Mouse (Mus musculus) WW6 (cell line): ENCODE data around the gene Treml4.
A peak's percentile ranks its signal among the peaks of the same experiment; 100 is the strongest.
"Not testable (repeated sequence)": the region's sequence is repeated elsewhere in the genome, so short reads cannot be mapped to it uniquely, and the experiment has no call there.

Source experiments
- DNase-seq: peaks from one replicate; pipeline ENCODE4 v3.0.0-alpha.2; 2013; ENCODE audit warnings: low read depth, low spot score

The Treml4 gene

DNA sequence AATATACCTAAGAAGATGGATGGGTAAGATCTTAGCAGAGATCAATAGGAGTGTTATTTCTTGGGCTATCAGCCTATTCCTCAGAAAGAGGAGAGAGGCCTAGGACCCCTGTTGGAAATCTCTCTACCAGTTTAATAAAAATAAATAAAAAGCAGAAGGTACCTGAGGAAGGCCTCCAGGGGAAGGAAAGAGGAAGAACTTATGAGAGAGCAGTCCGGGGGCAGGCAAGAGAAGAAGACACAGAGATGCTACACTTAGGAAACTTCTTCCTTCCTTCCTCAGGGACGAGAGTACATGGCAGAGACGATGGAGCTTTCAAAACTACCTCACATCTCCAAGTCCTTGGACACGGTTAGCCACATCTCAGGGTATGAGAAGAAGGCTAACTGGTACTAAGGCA is 10.0 kb downstream of the Treml4 start:
- no peak for DNase-seq

DNA sequence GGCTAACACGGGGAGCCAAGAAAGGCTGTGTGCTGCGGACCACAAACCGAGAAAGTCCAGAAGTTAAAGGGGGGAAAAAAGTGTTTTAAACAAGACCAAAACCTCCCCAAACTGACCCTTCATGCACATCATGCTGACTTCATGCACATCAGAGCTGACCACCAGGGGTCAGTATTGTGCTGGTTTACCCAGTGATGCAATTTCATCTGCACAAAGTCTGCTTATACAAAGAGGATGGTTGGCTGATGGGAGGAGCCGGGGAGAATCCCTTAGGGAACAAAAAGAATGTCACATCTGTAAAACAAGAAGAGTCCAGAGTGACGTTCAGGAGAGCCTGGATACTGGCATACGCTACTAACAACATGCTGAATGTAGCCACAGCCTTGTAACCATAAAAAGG is 10.8 kb downstream of the Treml4 start:
- DNase-seq = peak; percentile 40

DNA sequence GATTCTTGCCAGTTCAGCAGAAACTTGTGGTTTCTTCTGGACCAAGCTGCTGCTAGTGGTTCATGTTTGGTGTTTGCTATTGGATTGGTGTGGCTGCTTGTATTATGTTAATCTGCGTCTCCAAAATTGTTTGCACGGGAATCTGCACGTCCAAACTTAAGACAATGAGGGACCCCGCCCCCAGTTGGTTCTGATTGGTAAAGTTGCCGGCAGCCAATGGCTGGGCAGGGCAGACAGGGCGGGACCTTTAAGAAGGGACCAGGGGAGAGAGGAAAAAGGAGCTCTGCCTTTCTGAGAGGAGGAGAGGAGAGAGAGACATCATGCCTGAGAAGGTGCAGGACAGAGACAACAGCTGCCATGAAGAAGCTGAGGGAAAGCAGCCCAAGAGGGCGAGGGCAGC is 11.6 kb downstream of the Treml4 start:
- no peak for DNase-seq

DNA sequence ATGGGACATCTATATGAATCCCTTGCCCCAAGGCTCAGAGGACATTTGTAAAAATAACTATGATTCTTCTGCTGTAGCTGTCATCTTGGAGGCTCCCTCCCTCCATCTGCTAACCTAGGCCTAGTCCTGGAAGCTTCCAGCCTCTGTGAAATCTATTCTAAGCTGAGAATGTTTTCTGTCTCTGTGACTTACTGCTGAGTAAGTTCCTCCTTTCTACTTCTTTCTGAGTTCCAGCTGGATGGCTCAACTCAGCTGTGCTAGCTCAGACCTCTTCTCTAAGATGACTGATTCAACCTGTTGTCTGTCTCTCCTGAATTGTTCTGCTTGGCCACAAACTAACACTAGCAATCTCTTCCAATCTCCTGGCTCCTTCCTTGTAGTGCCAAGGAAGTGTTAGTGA is 14.3 kb downstream of the Treml4 start:
- DNase-seq = no peak

DNA sequence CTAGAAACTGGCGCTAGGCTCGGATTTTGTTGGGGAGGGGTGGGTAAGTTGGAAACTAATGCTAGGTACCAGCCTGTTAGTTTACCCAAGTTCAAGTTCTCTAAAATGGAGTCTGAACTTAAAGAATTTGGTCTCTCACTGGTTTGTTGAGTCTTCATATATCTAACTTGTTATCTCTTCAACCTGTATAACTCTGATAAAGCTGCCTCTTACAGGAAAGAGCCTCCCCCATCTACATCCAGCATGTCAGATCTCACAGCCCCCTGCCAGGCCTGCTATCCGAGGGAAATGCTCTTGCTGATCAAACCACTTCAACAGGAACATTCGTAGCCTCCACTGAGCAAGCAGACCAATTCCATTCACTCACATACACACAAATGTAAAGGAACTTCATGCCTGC is 14.9 kb downstream of the Treml4 start:
- DNase-seq = no peak

DNA sequence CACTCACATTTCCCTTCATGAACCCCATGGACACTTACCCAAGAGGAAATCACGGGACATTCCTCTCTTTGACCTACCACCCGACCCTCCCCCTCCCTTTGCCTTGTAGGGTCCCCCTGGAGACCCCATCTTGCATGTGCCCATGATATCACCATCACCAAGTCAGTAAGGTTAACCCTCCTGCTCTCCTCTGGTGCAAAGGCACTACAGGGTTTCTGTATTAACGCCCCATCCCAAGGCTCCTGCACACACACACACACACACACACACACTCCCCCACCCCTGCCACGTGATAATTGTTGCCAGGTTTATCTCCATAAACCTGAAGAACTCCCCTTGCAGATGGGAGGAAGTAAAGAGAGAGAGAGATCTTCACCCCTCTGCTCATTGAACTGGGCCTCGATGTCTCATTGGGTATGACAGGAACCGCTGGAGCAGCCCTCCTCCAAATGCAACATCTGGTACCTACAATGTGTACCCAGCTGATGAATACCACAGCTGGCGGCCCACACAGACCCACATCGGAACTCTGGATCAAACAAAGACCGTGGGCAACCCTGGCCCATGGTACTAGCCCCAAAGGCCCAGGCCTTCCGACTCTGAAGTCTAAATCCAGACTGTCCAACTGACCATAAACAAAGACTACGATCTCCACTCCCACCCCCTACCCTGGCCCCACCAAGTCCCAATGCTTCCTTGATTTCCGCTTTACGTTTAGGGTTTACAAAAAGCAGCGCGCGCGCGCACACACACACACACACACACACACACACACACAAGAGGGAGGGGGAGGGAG is 17.0 kb downstream of the Treml4 start:
- DNase-seq = no peak

DNA sequence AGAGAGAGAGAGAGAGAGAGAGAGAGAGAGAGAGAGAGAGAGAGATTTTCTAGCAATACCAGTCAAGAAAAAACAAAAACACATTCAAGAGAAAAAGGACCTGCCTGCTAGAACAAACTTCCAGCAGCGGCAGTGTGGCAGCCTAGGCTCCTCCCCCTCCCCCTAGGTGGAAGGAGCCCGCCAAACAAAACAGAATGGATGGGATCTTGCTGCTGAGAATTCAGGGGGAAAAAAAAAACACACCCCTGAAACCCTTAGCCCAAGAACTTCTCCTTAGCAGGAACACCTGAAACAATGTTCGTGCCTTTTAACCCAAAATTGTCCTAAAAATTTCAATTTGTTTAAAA is 17.6 kb downstream of the Treml4 start:
- DNase-seq = no peak

DNA sequence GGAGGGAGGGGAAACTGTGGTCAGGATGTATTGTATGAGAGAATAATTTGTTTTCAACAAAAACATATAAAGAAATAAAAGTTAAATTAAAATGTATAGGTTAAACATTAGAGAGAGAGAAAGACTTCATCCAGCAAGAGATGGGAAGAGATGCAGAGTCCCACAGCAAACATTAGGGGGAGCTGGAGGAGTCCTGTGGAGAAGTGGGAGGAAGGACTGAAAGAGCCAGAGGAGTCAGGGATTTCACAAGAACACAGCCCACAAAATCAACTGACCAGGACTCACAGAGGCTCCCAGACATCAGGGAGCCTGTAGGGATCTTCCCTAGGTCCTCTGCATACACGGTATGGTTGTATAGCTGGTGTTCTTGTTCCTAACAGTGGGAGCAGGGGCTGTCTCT is 22.7 kb downstream of the Treml4 start:
- no peak for DNase-seq

DNA sequence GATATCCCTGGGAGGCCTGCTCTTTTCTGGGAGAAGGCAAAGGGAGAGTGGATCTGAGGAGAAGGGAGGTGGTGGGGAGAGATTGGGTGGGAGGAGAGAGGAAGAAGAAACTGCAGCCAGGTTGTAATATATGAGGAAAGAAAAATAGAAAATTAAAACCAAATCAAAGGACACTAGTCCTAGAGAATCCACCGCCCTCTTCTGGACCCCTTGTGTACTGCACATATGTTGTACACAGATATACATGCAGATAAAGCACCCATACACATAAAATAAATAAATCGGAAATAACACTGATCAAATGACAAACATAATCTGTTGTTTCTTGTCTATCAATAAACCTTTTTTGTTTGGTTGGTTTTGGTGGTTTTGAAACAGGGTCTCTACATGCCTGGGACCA is 23.2 kb downstream of the Treml4 start:
- no peak for DNase-seq

DNA sequence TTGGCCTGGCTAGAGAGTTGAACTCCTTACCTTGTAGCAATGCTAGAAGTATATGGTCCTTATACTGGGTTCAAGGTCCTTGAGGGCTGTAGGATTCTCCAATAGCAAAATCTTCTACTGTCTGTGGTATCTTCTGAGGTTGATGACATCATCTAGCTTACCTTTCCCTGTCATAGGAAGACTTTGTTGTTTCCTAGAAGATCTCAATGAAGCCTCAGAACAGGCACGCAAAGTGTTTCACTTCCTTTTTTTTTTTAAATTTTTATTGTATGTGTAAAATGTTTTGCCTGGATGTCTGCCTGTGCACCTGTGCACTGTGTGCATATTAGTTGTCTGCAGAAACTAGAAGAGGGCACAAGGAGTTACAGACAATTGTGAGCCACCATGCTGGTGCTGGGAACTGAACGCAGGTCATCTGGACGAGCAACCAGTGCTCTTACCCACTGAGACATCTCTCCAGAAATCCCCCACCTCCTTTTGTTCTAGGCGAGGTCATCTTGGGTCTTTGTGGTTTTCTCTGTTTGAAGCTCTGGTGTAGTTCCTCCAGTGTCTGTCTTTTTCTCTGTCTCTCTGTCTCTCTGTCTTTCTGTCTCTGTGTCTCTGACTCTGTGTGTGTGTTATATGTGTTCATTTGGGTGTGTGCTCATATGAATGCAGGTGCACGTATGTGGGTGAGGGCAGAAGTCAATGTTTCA is 29.6 kb downstream of the Treml4 start:
- no peak for DNase-seq

DNA sequence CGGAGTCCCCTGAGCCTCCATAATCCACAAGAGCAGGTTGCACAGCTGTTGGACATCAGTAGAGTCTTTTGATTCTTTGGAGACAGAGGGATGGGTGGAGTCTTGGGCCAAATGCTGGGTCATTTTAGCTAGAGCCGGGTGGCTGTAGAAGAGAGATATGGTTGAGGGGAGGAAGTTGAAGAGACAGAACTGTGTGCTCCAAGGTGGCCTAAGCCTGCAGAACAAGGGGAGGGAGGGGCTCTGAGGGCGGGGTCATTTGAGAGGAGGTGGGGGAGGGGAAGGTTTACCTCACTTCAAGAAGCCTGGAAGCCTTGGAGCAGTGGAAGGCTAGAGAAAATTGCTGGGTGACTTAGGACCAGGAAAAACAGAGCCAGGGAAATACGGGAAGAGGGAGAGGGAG is 35.1 kb downstream of the Treml4 start, which contains the start of gene Treml2:
Treml2 (plus strand) TSS at position 296 of the 400 bp plus-strand sequence.
- no peak for DNase-seq

DNA sequence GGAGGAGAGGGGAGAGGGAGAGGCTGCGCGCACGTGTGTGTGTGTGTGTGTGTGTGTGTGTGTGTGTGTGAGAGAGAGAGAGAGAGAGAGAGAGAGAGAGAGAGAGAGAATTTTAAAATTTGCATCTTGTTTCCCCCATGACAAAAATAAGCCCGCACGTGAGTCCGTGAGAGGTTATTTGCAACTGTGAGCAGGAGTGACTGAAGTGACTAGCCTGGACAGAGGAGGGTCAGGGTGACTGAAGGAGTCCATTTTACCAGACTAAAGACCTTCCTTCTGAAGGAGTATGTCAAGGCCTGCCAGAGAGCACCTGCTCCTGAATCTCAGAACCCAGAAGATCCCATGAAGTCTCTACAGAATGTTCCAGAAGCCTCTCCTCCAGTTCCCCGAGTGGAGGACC is 35.7 kb downstream of the Treml4 start:
- no peak for DNase-seq

DNA sequence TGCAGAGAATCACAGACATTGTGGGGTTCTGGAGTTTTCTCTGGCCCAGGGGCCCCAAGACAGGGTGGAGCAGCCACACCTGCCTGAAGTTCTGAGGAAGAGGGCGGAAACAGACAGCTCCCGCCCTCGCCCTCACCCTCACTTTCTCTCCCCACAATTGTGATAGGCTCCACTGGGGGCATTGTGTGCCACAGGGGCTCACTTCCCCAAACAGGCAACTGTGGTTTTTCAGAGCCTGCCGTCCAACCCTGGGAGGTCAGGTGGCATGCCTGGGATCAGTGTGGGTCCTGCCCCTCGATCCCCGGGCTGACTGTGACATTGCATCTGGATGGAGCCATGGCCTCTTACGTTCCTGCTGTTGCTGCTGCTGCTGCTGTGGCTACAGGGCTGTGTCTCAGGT is 36.1 kb downstream of the Treml4 start:
- DNase-seq = no peak

DNA sequence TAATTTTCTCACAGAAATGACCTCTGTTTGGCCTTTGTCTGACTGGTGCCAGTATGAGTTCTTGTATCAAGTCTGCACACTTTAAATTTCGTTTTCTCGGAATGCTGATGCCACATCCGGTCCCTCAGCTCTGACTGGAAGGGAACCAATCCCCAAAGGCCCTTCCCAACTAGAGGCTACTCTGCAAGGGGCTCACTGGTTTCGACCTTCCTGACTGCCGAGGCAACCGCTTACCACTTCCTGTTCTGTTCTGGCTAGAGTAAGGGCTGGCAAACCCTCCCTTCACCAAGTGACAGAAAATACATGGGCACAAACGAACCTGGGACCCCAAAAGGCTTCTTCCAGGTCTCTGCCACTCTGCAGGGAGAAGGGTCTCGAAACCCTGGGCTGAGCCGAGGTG is 36.8 kb downstream of the Treml4 start:
- no peak for DNase-seq

DNA sequence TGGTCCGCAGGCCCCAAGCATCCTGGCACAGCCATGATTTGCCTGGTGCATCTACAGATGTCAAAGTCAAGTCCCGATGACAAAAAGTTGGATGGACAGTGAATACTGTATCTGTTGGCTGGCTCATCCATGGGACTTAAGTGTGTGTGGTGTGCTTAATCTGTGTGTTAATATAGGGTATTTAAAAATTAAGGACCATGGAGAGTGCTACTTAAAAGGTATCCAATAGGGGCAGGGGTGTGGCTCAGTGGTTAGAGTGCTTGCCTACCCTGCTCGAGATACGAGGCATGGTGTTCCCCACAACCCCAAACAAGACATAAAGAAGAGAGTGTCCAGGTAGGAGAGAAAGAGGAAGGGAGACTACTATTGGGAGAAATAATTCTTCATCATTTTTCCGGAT is 37.7 kb downstream of the Treml4 start:
- no peak for DNase-seq

DNA sequence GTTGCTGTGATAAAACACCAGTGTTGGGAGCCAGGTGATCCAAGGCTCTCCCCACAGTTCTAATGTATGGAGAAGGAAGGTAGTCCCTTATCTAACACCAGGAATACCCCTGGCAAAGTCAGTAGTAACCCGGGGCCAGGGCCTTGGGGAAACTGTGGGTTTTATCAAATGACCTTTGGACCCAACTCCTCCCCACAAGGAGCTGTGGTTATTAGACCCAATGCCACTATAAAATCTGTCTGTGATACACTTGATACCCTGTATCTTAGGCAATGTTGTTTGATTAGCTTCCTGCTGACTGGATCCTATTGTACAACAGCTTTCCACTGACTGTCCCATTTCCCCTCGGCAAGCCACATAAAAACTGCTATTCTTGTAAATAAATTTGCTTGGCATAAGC is 48.0 kb downstream of the Treml4 start:
- no peak for DNase-seq

DNA sequence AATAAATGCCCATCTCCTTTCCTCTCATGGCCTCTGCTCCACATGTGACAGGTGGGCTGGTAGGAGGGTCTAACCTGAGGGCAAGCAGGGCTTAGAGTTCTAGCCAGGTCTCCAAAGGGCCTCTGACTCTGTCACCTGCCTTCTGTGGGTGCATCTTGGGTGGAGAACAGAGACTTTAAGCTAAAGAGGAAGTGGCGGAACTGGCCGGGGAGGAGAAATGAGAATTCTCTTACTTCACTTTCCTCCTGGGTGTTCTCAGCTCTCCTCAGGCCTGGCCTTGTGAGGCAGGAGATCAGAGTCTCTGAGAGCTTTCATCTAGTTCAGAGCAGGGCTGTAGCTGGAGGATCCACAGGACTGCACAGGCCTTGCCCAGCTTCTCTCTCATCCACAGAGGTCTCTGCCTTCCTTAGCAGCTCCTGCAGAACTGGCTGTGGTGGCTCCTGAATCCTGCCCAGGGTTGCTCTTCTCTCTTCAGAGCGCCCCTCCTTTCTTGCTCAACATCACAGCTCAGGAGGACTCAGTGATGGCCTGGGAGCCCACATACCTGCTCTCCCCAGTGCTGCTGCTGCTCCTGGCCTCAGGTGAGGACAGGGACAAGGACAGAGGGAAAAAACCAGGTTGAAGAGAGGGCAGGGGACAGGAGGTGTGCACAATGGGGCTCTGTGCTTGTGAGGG is 51.9 kb downstream of the Treml4 start, which contains the start of gene B430306N03Rik:
B430306N03Rik (plus strand) TSS at position 237 of the 675 bp plus-strand sequence.
- not testable (repeated sequence) for DNase-seq

DNA sequence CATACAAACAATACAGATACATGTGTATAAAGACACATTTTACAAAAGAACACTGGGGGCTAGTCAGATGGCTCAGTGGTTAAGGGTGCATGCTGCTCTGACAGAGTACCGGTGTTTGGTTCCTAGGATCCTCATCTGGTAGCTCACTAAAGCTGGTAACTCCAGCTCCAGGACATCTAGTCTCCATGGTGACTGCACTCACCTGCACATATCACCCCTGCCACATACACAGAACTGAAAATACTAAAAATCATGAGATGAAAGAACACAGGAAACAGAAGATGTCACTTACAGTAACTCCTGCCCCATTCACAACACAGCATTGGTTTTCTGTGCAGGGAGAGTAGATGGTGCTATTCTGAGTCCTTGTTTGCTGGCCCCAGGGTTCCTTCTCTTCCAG is 54.6 kb downstream of the Treml4 start:
- no peak for DNase-seq

DNA sequence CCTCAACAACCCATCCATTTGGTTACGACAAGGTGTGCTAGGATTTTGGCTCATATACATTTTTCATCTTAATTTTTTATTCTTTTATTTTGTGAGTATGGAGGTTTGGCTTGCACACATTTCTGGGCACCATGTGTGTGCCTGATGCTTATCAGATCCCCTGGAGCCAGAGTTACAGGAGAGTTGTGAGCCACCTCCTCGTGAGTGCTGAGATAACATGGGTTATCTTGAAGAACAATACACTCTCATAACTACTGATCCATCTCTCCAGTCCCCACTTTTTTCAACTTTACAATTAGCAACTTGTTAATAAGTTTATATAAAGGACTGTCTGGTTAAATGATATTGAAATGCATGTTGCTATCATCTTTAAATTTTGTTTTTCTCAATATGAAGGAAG is 57.2 kb downstream of the Treml4 start:
- no peak for DNase-seq

DNA sequence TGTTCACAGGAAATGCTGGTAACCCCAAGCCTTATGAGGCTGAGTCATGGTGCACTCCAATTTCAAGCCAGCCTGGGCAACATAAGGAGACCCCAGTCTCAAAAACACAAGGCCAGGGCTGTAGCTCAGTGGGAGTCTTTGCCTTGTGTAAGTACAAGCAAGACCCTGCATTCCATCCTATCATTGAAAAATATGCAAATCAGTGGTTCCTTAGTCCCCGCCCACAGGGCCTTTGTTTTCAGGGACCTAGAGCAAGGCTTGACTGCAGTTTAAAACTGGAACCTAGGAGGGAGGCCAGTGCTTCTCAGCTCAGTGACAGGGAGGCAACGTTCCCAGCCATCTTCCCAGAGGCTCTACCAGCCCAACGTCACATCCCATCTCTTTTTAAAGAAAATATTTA is 59.1 kb downstream of the Treml4 start:
- peak; percentile 31 for DNase-seq

DNA sequence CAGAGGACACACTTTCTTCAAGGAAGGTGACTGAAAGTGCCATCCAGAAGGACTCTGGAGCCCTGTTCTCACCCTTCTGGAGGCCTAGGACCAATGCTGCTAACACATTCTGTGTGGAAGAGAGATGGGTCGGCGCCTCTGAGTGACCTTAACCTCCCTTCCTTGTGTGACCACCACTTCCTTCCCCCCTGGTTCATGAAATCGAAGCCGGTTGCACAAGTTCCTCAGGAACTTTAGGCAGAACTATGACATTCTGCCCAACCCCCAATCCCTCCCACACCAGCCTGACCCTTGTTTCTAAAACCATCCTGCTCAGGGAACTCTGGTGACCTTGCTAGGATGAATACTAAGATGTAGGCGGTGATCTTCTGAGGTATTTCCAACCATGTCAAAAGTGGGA is 60.2 kb downstream of the Treml4 start:
- DNase-seq = no peak
